Mouse (Mus musculus) cerebellum, adult 9-11 months (tissue): ENCODE measurements around the gene Zap70.

ENCODE experiments used
- DNase-seq: peaks from one replicate; pipeline ENCODE4 v3.0.0; 2022

Zap70 gene

DNA sequence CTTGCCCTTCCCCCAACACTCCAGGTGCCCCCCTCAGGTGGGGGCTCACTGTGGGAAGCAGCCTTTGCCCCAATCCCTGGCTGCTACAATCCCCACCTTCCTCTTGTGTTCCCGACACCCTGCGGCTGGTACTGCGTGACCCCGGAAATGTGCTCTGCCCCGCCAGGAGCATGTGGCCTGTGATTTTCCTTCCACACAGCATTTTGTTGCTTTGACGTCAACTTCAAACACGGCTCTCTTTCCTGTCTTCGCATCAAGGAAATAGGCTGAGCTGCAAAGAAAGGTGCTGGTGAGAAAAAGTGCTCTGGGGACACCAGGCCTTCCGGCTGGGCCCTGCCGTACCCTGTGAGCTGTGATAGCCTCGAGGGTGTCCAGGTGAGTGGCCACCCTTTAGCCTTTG, at the start of gene Zap70:
Gene Zap70, plus strand, starts transcription at position 231 of the 400 bp plus-strand sequence.
- no peak for DNase-seq

DNA sequence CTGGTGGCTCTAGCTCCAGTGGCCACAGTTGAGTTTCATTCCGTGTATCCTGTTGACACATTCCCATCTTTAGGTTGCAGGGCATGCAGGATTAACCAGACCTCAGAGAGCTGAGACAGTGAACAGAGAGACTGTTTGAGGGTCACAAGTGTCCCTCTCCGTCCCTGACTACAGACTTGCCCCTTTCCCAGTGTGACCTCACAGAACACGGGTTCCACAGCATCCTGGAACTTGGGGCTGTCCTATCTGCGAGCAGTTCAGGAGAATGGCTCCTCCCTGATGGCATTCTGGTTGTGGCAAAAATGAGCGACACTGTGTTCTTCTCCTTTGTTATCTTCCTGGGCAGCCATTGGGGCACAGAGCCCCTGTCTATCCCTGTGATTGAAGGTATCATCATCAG, 47.3 kb upstream of the Zap70 start, which contains the start of gene Actr1b:
Gene Actr1b, minus strand, starts transcription at position 112 of the 400 bp plus-strand sequence.
- DNase-seq, result no peak

DNA sequence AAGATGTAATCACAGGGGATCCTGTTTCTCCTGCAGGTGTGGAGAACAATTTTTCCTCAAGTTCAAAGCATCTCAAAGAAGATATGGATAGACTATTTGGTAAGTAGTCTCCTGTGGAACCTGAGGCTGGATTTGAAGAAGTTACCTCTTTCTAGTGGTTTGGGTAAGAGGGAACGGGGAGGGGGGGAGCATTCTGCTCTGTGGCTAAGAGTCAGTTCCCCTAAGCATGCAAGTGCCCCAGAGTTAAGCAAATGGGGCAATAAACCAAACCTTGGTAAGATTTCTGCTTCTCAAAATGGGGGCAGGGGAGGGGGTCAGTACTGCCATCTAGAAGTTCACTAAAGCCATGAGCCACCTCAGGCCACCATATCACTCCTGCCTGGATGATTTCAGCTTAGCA, 42.8 kb upstream of the Zap70 start:
- DNase-seq, result no peak

DNA sequence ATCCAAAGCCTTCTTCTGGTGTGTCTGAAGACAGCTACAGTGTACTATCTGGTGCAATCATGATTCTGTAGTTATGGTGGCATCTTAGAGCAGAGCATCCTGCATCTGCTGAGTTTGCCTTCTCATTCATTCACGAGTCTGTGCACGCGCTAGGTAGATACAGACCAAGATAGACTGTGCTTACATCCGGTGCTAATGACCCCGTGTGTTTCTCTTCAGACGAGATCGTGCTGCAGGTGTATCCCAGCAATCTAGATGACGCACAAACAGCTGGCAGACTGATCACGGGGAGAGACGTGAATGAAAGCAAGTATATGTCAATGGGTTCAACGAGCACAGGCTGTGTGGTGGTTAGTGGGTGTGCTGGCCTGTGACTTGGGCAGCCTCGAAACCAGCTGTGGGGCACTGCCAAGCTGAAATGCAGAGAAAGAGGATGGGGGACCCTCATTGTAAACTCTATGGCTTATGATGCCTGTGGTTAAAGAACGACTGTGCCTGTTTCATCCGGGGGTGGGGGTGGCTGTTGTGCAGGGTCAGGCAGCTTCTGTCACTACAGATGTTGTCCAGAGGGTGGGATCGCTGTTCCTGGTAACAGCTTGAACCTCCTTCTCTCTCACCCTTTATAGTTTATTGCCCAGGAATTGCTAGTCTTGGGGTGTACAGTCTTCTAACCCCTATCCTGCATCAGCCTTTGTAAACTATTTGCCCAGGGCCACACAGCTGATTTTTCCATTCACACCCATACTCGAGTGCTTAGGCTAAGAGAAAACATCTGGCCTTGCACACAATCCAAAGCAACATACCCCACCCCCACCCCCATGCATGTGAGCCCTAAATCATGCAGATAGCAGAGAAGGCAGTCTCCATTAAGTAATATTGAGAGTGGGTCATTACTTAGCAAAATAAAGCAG, 38.2 kb upstream of the Zap70 start:
- no peak for DNase-seq

DNA sequence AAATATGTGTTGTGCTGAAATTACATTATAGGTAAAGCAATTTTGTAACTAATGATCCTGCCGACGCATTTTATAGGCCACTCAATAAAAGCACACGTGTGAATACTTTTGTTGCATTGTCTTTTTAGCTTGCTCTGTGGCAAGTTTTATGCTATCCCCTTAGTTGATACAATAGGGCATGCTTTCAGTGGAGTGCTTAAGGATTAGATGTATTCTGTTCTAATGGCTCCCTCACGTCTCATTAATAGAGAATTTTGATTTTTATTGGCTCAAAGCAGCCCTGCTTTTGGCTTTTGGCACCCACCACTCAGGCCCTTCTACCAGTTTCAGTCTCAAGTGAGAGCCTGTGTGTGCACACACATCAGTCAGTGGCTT, 37.6 kb upstream of the Zap70 start:
- no peak for DNase-seq

DNA sequence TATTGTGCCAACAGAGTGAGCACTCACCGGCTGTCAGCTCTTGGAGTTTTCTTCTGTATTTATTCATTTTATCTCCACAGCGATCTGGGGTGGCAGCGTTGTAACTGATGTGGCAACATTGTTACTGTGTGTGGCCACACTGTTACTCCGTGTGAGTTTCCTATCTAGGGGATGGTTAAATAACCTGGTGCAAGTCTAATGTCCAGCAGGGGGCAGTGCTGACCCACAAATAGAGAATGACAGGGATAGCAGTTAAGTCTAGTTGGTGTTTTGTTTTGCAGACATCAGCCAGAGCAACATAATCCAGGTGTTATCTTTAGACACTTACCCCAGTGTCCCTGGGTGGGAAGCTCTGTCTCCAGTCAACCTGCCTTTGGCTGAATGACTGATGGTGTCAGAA, 24.3 kb upstream of the Zap70 start:
- DNase-seq, result peak; percentile 61

DNA sequence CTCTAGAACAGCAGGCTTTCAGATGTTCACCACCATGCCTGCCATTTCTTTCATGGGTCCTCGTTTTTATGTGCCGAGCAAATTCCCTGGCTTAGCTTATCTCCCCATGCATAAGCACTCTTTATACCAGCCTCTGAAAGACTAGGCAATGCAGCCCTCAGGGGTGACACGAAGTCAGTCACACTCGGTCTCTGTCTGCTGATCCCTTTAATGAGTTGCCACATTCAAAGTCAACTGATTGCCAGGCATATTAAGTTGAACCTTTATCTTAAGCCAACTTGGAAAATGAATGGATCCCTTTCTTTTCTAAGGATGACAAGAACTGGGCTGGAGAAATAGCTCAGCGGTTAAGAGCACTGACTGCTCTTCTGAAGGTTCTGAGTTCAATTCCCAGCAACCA, 22.4 kb upstream of the Zap70 start:
- DNase-seq, result no peak

DNA sequence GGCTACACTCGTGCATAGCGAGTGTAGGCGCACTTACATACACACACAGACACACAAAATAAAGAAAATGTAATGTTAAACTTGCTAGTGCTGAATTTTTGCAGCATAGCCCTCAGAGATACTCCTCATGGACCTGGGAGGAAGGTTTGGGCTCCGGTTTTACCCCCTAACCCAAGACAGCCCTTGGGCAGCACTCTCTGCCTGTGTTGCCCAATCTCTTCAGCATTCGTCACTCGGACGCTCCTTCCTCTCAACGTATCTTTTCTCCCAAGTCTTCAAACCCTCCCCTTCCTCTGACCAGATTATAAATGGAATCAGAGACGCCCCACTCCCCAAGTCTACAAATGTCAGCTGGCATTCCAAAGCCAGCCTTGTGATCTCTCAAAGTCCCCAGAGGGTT, 18.6 kb upstream of the Zap70 start:
- no peak for DNase-seq

DNA sequence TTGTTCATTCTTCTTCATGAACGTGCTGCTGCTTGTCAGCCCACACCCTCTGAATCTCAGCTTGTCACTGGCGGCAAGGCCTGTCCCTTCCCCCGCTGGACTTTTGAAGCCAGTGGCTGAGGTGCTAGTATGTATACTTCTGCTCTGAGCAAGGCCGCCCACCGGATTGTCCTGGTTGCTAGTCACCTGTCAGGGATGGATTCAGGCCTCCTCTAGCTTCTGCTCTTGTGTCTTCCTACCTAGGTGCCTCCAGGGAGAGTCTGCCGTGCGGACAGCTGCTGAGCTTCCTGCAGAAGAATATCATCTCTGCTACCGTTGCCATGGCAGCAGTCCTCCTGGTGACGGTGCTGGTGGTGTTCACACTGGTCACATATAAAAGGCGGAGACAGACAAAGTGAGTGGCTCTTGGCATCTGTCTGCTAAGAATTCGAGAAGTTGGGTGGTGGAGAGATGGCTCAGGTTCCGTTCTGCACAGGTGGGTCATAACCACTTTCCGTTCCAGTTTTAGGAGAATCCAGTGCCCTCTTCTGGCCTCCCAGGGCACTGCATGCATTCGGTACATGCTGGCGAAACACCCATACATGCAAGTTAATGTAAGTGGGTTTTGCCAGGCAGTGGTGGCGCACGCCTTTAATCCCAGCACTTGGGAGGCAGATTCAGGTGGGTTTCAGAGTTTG, 17.2 kb upstream of the Zap70 start:
- peak; percentile 68 for DNase-seq

DNA sequence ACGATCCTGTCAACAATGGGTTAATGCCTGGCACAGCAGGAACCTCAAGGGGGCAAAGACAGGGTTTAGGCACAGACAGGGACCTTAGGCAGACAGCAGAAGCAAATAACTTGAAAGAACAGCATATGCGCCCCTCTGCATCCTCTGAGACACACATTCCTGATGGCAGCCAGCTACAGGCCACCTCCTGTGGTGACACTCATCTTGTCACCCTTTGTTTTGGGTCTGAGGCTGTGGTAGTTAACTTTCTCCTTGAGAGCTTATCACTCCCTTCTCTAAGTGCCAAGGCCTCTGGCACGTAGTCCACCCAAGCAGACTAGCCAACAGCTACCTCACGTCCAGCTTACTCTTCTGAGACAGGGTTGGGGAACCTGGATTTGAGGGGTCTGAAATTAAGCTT, 15.9 kb upstream of the Zap70 start:
- DNase-seq, result no peak

DNA sequence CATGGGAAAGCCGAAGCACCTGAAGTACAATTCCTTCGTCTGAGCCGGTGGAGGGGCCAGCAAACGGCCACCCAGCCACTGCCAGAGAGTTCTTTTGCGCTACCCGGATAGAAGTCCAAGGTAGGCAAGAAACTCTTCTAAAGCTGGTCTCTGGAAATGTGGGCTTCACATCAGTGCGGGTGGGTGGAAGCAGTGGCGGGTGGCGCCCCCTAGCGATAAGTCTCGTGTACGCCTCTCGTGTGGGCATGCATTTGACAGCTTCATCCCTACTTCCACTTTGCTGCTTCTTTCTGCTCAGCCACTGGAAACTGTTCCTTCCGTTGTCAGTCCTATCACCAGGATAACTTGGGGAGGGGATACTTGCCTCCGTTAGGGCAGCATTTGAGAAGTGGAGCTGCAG, 15.1 kb upstream of the Zap70 start:
- no peak for DNase-seq

DNA sequence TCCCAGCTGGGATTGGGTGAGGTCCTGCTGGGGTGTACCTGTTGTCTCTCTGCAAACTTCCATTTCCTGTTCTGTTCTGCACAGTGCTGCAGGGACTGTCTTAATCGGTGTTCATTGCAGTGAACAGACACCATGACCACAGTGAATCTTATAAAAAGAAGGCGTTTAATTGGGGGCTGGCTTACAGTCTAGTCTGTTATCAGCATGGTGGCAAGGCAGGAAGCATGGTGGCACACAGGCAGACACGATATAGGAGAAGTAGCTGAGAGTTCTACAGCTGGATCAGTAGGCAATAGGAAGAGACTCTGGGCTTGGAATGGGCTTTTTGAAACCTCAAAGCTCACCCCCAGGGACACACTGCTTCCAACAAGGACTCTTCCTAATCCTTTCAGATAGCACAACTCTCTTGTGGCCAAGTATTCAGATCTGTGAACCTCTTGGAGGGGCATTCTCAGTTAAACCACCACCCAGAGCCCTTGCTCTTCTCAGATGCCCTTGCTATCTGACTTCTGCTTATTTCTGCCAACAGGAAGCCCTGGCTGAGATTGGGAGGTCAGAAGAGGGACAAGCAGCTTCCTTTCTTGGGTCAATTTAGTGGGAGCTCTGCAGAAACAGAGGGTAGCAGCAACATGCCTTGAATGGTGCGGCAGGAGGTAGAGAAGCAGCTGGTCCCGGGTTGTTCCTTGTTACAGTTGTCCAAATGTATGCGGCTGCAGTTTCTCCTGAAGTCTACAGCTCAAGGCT, 7.5 kb upstream of the Zap70 start:
- DNase-seq, result no peak

DNA sequence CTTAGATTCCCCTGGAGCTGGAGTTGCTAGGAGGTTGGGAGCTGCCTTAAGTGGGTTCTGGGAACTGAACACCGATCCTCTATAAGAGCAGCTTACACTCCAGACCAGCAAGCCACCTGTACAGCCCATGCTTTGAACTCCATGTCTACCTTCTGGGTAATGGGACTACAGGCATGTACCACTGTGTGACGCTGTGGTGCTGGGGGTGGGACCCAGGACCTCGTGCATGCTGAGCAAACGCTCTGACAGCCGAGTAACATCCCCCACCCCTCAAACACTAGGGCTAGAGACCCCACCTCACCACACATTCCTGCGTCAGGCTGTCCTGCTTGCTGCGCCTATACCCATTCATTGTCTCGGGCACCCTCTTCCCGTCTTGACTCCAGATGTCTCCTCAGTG, 3.0 kb upstream of the Zap70 start:
- no peak for DNase-seq

DNA sequence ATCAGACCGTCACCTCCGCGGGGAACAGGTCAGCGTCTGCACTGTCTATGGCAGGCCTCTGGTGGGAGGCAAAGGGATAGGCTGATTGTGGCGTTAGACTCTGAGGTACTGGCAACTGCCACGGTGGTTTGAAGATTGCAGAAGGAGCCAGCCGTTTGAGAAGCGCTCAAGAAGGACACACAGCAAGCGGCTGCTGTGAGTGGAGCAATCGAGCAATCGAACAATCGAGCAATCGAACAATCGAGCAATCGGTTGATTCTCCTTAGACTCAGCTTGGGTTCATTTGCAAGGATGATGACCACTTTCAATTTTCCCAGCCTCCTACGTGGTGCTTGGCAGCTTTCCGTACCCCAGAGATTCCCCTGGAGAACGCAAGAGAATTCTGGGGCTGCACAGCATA, 2.5 kb upstream of the Zap70 start:
- DNase-seq, result no peak

DNA sequence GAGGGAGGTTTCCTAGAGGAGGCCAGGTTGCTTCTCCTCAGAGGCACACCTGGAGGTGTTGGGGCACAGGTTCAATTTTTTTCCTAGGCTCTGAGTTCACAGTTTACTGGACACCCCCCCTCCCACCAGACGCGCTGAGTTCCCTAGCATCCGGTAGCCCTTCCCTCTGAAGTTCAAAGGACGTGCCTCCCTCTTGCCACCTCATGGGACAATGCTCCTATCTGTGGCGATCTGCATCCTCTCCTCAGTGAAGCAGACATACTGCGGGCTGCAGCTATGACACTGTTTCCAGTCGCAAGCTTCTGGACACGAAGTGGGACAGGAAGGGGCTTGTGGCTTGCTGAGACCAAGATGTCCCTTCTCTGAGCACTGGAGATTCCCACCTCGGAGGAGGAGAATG, 1.2 kb upstream of the Zap70 start:
- DNase-seq, result no peak

DNA sequence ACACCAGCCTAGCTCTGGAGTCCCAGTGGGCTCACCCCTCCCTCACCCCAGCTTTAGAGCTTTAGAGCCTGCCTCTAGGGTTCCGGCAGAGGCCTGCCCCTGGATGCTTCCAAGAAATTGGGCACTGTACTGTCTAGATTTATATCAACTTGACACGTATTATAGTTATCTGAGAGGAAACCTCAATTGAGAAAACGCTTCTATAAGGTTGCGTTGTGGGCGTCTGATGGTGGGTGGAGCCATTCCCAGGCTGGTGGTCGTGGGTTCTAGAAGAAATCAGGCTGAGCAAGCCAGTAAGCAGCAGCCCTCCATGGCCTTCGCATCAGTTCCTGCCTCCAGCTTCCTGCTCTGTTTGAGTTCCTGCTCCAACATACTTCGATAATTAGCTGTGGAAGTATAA, 537 bp upstream of the Zap70 start:
- DNase-seq, result no peak

DNA sequence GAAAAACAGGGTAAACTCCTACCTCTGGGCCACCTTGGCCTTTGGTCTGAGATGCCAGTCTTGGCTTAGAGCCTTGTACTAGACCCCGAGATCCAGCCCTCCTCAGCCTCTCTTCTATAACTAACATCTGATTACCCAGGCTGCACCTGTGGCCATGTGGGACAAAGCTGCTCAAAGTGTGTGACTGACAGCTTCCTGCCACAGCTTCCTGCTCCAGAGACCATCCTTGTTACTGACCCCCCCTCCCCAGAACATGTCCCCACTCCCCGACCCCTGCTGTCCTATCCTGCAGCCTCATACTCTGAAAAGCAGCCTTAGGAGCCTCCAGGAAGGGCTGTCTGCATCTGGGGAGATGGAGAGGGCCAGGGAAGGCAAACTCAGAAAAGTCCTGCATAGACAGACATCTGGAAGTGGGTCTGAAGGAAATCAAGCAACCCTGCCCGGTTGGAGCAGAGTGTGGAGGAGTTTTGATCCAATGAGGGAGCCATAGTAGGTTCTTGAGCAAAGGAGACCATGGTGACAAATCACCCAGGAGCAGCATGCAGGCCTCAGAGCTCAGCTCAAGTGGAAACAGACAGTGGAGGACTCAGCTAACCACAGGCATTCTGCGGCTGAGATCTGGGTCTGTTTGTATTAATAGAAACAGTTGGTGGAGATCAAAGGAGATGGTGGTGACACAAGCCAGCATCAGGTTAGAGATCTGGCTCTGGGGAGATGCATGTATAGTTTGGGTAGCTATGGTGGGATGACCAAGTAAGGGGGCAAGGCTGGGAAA, 5.0 kb downstream of the Zap70 start:
- DNase-seq, result no peak

DNA sequence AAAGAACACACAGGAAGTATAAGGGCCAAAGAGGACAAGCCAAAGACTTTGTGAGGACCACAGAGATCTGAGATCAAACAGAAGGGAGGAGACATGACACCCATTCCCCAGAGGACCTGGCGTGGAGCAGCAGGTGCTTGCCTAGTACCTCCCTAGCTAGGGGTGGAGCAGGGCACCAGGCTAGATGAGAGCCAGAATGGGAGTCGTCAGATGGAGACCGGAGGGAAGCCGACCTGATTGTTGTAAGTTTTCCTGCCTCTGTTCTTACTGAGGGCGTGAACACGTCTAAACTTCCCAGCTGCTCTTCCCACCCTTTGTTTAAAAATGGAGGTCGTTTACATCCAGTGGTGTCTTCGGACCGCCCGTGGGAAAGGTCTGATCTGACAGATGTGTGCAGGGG, 5.7 kb downstream of the Zap70 start:
- no peak for DNase-seq

DNA sequence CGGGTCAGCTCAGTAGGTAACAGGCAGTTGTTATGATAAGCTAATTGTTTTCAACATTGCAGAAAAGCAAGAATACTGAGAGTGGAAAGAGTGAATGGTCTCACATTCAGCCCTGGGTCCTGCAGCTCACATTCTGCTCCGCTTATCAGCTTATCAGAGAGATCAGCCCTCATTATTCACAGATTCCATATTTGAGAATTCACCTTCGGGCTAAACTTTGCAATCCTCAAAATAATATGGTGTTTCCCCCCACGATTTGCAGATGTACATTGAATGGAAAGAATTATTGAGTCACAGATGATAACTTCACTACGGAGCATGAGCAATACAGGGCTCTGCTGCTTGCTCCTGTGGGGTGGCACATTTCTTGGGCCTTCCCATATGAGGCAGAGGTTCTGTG, 7.2 kb downstream of the Zap70 start:
- no peak for DNase-seq

DNA sequence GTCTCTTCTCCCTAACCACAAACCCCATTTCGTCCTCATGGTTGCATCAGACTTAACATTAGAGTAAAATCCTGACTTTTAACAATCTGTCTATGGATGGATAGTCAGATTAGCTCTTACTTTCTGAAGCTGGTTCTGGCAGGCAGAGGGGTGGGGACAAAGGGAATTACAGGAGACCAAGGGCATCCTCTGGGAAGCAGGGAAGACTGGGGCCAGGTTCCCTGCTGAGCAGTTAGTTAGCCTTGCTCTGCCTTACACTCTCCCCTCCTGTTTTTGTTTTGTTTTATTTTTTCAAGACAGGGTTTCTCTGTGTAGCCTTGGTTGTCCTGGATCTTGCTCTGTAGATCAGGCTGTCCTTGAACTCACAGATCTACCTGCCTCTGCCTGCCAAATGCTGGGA, 8.4 kb downstream of the Zap70 start:
- DNase-seq, result no peak

DNA sequence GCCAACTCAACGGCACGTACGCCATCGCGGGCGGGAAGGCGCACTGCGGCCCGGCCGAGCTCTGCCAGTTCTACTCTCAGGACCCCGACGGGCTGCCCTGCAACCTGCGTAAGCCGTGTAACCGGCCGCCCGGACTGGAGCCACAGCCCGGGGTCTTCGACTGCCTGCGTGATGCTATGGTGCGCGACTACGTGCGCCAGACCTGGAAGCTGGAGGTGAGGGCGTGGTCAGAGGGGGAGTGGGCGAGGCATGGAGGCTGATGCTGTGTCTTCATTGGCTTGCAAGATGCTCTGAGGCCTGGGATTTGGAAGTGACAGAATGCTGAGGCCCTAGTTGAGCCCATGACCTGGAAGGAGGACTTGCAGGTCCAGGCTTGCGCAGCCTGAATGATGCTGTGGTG, 9.4 kb downstream of the Zap70 start:
- DNase-seq, result no peak

DNA sequence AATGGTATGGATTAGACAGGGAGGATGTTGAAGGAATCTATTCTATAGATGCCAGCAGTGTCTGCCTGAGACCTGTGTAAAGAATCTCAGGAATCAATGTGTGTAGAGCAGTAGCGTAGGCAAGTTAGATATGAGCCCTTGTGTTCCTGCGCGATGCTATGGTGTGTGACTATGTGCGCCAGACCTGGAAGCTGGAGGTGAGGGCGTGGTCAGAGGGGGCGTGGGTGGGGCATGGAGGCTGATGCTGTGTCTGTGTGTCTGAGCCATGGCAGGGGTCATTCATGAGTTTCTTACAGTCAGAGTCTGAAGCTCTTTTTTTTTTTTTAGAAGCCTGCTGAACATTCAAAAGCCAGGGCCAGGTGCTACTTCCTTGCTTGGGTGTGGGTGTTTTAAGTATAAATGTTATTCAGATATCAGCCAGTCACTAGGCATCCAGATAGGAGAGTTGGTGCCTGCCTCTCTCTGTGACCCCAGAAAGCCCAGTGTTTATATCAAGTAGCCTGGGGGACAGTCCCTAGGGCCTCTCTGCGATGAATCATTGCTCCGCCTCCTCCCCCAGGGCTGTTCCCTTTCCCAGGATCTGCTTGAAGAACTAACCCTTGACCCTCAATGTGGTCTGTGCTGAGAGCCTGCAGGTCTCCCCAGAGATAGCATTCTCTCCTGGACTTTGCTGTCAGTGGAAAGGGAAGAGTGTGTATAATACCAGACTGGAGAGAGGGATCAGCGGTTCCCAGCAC, 10.8 kb downstream of the Zap70 start:
- DNase-seq, result no peak
